Mouse (Mus musculus): ENCODE results near the gene Olfr645. TPM values are rescaled to one million over a fixed set of nuclear protein-coding genes. Genes with fewer than 3 reads are reported as not detected.

Olfr645 gene
- not detected in 2 replicates for polyA plus RNA-seq (2014; fragmentation: Nextera tagmentation; extraction: Ambion mirVana)

DNA sequence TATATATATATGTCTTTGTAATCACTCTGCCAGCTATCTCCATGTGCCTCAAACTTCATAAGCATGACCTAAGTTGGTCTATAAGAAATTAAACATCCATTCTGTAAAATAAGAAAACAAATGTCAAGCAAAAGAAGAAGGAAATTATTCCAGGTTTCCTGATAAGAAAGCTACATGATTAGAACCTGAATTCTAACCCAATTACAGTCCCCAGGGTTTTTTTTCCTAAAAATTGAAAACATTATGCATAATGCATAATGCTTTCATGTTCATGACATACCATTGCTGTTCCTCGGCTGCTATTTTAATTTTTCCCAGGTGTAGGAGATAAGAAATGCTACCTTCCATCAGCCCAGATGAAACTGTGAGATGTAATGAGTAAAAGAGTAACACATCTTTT, at the start of gene Olfr645:
TSS of gene Olfr645 (minus strand) at position 101 of the 400 bp plus-strand sequence.
- Histone ChIP-seq H3K9me3 (ENCODE audit: control insufficient read depth, low read depth, low read length) (no peaks in the 10 kb centered on the region), H3K4me1 (ENCODE audit: control insufficient read depth, insufficient read depth, low read length) (no peaks in the 10 kb centered on the region), H3K4me2 (replicated peaks; ENCODE audit: low read depth, low read length) (no peak within 1 kb of the TSS), H3K27ac (ENCODE audit: low read length) (no peak within 1 kb of the TSS), H3K4me3 (ENCODE audit: low read depth, low read length) (no peak within 1 kb of the TSS), H3K9ac (replicated peaks; ENCODE audit: low read depth, low read length) (no peak within 1 kb of the TSS), H3K36me3 (ENCODE audit: control insufficient read depth, insufficient read depth, low read length) (no peaks in the 10 kb centered on the region), H3K27me3 (ENCODE audit: control insufficient read depth, insufficient read depth, low read length) (no peaks in the 10 kb centered on the region)
- 76% methylated on average over 1 of the region's 1 CpGs for WGBS
- ATAC-seq (ENCODE audit: insufficient number of reproducible peaks, insufficient read depth, low FRiP score, low read depth) = no peak

DNA sequence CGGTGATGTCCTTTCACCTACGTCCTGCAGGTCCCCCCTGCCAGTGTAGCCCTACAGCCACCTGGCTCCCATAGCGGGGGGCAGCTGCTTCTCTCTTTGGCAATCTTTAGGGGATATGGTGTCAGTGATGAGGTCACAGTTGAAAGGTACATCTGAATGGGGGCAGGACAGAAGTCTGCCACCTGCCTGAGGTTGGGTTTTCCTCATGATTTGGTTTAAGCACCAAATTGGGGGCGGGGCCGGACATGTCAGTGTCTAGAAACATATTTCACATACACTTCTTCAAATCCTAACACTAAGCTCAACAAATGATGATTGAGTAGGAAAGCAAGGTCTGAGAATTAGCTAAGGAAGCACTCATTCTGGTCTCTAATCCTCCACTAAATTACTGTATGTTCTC, 44.5 kb upstream of the Olfr645 start, which contains the start of gene Ubqln5:
TSS of gene Ubqln5 (minus strand) at position 101 of the 400 bp plus-strand sequence.
- Histone ChIP-seq H3K4me3 (ENCODE audit: low read depth, low read length) (no peak within 1 kb of the TSS), H3K27ac (ENCODE audit: low read length) (no peak within 1 kb of the TSS), H3K9ac (replicated peaks; ENCODE audit: low read depth, low read length) (no peak within 1 kb of the TSS), H3K9me3 (ENCODE audit: control insufficient read depth, low read depth, low read length) (no peaks in the 10 kb centered on the region), H3K4me2 (replicated peaks; ENCODE audit: low read depth, low read length) (no peak within 1 kb of the TSS), H3K27me3 (ENCODE audit: control insufficient read depth, insufficient read depth, low read length) (no peaks in the 10 kb centered on the region), H3K36me3 (ENCODE audit: control insufficient read depth, insufficient read depth, low read length) (no peaks in the 10 kb centered on the region), H3K4me1 (ENCODE audit: control insufficient read depth, insufficient read depth, low read length) (no peaks in the 10 kb centered on the region)
- ATAC-seq (ENCODE audit: insufficient number of reproducible peaks, insufficient read depth, low FRiP score, low read depth) = no peak
- 94% methylated on average over 5 of the region's 5 CpGs for WGBS

DNA sequence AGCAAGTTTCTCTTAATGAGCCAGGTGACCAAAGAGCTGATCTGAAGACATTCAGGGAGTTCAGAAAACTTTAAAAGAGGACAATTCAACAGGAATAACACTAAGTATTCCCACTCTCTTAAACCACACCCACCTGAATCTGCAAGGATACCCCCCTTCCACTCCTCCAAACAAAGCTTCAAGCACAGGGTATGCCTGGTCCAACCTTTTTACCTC, 19.4 kb upstream of the Olfr645 start, which contains the start of gene Olfr646:
TSS of gene Olfr646 (plus strand) at position 117 of the 216 bp plus-strand sequence.
- Histone ChIP-seq H3K4me1 (ENCODE audit: control insufficient read depth, insufficient read depth, low read length) (no peaks in the 10 kb centered on the region), H3K27me3 (ENCODE audit: control insufficient read depth, insufficient read depth, low read length) (no peaks in the 10 kb centered on the region), H3K36me3 (ENCODE audit: control insufficient read depth, insufficient read depth, low read length) (no peaks in the 10 kb centered on the region), H3K27ac (ENCODE audit: low read length) (no peak within 1 kb of the TSS), H3K9me3 (ENCODE audit: control insufficient read depth, low read depth, low read length) (no peaks in the 10 kb centered on the region), H3K4me3 (ENCODE audit: low read depth, low read length) (no peak within 1 kb of the TSS), H3K9ac (replicated peaks; ENCODE audit: low read depth, low read length) (no peak within 1 kb of the TSS), H3K4me2 (replicated peaks; ENCODE audit: low read depth, low read length) (no peak within 1 kb of the TSS)
- ATAC-seq (ENCODE audit: insufficient number of reproducible peaks, insufficient read depth, low FRiP score, low read depth) = no peak

DNA sequence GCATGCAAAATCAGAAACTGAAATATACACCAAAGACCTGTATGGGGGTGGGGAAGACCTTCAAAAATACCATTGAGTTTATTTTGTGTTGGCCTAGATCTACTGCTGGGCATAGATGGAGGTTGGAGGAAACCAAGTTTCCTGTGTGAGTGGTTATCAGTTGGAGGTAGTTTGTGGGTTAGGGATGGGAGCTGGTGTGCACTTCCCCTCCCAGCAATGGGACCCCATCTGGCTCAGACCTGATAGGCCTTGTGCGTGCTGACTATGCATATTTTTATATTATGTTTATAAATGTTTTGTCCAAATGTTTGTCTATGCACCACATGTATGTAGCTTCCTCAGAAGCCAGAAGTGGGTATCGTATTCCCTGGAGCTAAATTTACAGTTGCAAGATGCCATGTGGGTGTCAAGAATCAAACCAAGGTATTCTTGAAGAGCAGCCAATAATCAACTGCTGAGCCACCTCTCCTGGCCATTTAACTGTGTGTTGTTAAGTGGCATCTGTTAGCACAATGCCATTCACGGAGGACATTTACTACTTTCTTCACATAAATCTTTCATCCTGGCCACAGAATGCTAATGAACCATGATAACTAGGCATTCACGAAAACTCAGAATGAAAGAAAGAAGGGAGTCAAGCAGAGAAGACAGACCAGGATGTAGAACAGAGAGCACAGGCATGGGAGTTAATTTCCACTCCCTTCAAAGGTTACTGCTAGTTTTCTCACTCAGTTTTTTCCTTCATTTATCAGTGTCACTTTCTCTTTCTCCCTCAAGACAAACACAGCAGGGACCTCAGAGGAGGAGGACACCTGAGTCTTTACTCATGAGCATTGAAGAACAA, 18.9 kb upstream of the Olfr645 start:
- Histone ChIP-seq H3K9ac (replicated peaks; ENCODE audit: low read depth, low read length) (no peak overlapping the region), H3K36me3 (ENCODE audit: control insufficient read depth, insufficient read depth, low read length) (no peaks in the 10 kb centered on the region), H3K27ac (ENCODE audit: low read length) (no peak overlapping the region), H3K4me1 (ENCODE audit: control insufficient read depth, insufficient read depth, low read length) (no peaks in the 10 kb centered on the region), H3K27me3 (ENCODE audit: control insufficient read depth, insufficient read depth, low read length) (no peaks in the 10 kb centered on the region), H3K9me3 (ENCODE audit: control insufficient read depth, low read depth, low read length) (no peaks in the 10 kb centered on the region), H3K4me3 (ENCODE audit: low read depth, low read length) (no peak overlapping the region), H3K4me2 (replicated peaks; ENCODE audit: low read depth, low read length) (no peak overlapping the region)
- WGBS = 63% methylated on average over 4 of the region's 4 CpGs
- ATAC-seq (ENCODE audit: insufficient number of reproducible peaks, insufficient read depth, low FRiP score, low read depth) = no peak

DNA sequence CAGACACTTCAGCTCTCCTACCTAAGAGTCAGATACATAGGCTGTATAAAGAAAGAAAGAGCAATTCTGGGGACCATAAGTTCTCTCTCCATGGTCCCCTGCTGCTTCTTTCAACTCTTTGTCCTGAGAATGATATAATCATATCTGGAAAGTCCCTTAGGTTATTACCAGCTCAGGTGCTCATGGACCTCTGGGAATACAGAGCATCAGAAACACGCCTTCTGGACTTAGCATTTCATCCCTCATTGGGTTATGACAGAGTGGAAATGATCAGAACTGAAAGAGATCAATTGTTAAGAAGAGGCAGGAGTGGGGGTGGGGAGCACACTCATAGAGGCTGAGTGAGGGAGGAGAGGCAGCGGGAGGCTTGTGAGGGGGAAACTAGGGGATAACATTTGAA, 13.5 kb downstream of the Olfr645 start, which contains the start of gene Olfr644:
TSS of gene Olfr644 (minus strand) at position 101 of the 400 bp plus-strand sequence.
- ATAC-seq (ENCODE audit: insufficient number of reproducible peaks, insufficient read depth, low FRiP score, low read depth) = no peak
- H3K36me3 ChIP-seq (ENCODE audit: control insufficient read depth, insufficient read depth, low read length) = no peaks in the 10 kb centered on the region
- H3K27ac ChIP-seq (ENCODE audit: low read length) = no peak within 1 kb of the TSS
- no peaks in the 10 kb centered on the region for H3K27me3 ChIP-seq (ENCODE audit: control insufficient read depth, insufficient read depth, low read length)
- H3K4me1 ChIP-seq (ENCODE audit: control insufficient read depth, insufficient read depth, low read length) = no peaks in the 10 kb centered on the region
- H3K9ac ChIP-seq (replicated peaks; ENCODE audit: low read depth, low read length) = no peak within 1 kb of the TSS
- no peaks in the 10 kb centered on the region for H3K9me3 ChIP-seq (ENCODE audit: control insufficient read depth, low read depth, low read length)
- H3K4me2 ChIP-seq (replicated peaks; ENCODE audit: low read depth, low read length) = no peak within 1 kb of the TSS
- no peak within 1 kb of the TSS for H3K4me3 ChIP-seq (ENCODE audit: low read depth, low read length)
- WGBS = 74% methylated on average over 2 of the region's 2 CpGs

DNA sequence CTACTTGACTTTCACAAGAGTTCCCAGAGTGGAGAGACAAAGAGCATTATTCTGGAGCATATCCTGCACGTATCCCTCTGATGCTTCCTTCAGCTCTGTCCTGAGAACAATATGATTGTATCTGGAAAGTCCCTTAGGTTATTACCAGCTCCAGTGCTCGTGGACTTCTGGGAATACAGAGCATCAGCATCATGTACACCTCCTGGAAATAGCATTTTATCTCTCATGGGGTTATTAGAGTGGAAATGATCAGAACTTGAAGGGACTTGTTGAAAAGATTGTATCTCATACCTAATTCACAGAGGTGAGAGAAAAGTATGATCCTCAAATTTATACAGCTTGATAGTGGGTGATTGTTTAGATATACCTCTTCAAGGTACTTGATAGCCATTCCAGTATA, 23.9 kb downstream of the Olfr645 start, which contains the start of gene 4930516K23Rik:
TSS of gene 4930516K23Rik (minus strand) at position 101 of the 400 bp plus-strand sequence.
- H3K4me1 ChIP-seq (ENCODE audit: control insufficient read depth, insufficient read depth, low read length) = no peaks in the 10 kb centered on the region
- H3K4me2 ChIP-seq (replicated peaks; ENCODE audit: low read depth, low read length) = no peak within 1 kb of the TSS
- no peak within 1 kb of the TSS for H3K9ac ChIP-seq (replicated peaks; ENCODE audit: low read depth, low read length)
- ATAC-seq (ENCODE audit: insufficient number of reproducible peaks, insufficient read depth, low FRiP score, low read depth) = no peak
- H3K27me3 ChIP-seq (ENCODE audit: control insufficient read depth, insufficient read depth, low read length) = no peaks in the 10 kb centered on the region
- WGBS = 56% methylated on average over 2 of the region's 2 CpGs
- H3K9me3 ChIP-seq (ENCODE audit: control insufficient read depth, low read depth, low read length) = no peaks in the 10 kb centered on the region
- no peak within 1 kb of the TSS for H3K4me3 ChIP-seq (ENCODE audit: low read depth, low read length)
- no peaks in the 10 kb centered on the region for H3K36me3 ChIP-seq (ENCODE audit: control insufficient read depth, insufficient read depth, low read length)
- no peak within 1 kb of the TSS for H3K27ac ChIP-seq (ENCODE audit: low read length)

DNA sequence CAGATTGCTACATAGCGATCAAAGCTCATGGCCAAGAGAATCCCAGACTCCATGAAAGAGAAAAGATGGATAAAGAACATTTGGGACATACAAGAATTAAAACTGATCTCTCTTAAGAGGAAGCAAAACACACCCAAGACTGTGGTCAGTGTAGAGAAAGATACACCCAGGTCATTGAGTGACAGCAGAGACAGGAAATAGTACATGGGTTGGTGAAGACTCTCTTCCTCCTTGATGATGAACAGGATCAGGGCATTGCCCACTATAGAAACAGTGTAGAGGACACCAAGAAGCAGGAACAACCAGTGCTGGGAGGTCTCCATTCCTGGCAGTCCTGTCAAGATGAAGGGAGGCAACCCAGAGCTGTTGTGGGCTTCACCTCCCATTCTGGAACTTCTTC, 26.1 kb downstream of the Olfr645 start:
- Histone ChIP-seq H3K4me3 (ENCODE audit: low read depth, low read length) (no peak overlapping the region), H3K9ac (replicated peaks; ENCODE audit: low read depth, low read length) (no peak overlapping the region), H3K4me2 (replicated peaks; ENCODE audit: low read depth, low read length) (no peak overlapping the region), H3K9me3 (ENCODE audit: control insufficient read depth, low read depth, low read length) (no peaks in the 10 kb centered on the region), H3K27ac (ENCODE audit: low read length) (no peak overlapping the region), H3K36me3 (ENCODE audit: control insufficient read depth, insufficient read depth, low read length) (no peaks in the 10 kb centered on the region), H3K4me1 (ENCODE audit: control insufficient read depth, insufficient read depth, low read length) (no peaks in the 10 kb centered on the region), H3K27me3 (ENCODE audit: control insufficient read depth, insufficient read depth, low read length) (no peaks in the 10 kb centered on the region)
- 100% methylated on average over 1 of the region's 1 CpGs for WGBS
- no peak for ATAC-seq (ENCODE audit: insufficient number of reproducible peaks, insufficient read depth, low FRiP score, low read depth)

DNA sequence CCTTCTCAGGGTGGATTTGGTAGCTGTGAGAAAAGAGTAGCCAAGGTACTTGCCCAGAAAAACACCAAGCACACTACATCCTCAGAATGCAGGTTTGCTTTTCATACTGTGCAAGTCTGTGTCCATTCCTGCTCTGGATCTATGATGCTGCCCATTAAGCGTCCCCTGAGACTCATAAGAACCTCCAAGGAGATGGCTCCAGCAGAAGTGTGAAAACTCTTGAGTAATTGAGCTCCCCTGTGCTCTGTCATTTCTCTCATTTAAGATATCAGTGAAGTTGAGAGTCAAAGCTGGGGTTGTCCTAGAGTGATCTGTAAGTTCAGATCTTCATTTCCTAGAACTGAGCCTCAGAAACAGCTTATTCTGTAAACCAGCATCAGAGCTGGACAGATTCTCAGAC, 32.7 kb downstream of the Olfr645 start, which contains the start of gene Olfr642:
TSS of gene Olfr642 (minus strand) at position 101 of the 400 bp plus-strand sequence.
- Histone ChIP-seq H3K4me2 (replicated peaks; ENCODE audit: low read depth, low read length) (no peak within 1 kb of the TSS), H3K27ac (ENCODE audit: low read length) (no peak within 1 kb of the TSS), H3K9me3 (ENCODE audit: control insufficient read depth, low read depth, low read length) (no peaks in the 10 kb centered on the region), H3K36me3 (ENCODE audit: control insufficient read depth, insufficient read depth, low read length) (no peaks in the 10 kb centered on the region), H3K4me1 (ENCODE audit: control insufficient read depth, insufficient read depth, low read length) (no peaks in the 10 kb centered on the region), H3K4me3 (ENCODE audit: low read depth, low read length) (no peak within 1 kb of the TSS), H3K9ac (replicated peaks; ENCODE audit: low read depth, low read length) (no peak within 1 kb of the TSS), H3K27me3 (ENCODE audit: control insufficient read depth, insufficient read depth, low read length) (no peaks in the 10 kb centered on the region)
- WGBS = 74% methylated on average over 1 of the region's 1 CpGs
- no peak for ATAC-seq (ENCODE audit: insufficient number of reproducible peaks, insufficient read depth, low FRiP score, low read depth)
